Mouse (Mus musculus) forebrain, postnatal 0 days (tissue): ENCODE results near the gene Vipr1. TPM values are rescaled to one million over a fixed set of nuclear protein-coding genes. Genes with fewer than 3 reads are reported as not detected.

Source experiments
- ATAC-seq: fragments of 200-750 bp; cut with Nextera tagmentation; 2 replicates; pipeline ENCODE4 v1.8.0; 2017; ENCODE audit warnings: mild to moderate bottlenecking, moderate library complexity
- DNase-seq: peaks from one replicate; pipeline ENCODE4 v3.0.0-alpha.2; 2015
- H3K27ac ChIP-seq: fragments of 300-500 bp; sonication (generic); 2 replicates; pipeline ENCODE4 v1.5.1; 2014; ENCODE audit warnings: low read depth, mild to moderate bottlenecking, antibody characterized with exemption, low read length, moderate library complexity, mixed read lengths
- H3K27me3 ChIP-seq: fragments of 300-500 bp; sonication (generic); 2 replicates; pipeline ENCODE4 v1.6.1; 2014; ENCODE audit warnings: mild to moderate bottlenecking, low read length, mixed read lengths; ENCODE audit not compliant: insufficient read depth
- H3K36me3 ChIP-seq: fragments of 300-500 bp; sonication (generic); 2 replicates; pipeline ENCODE4 v1.6.1; 2014; ENCODE audit warnings: mild to moderate bottlenecking, moderate library complexity; ENCODE audit not compliant: insufficient read depth
- H3K4me1 ChIP-seq: fragments of 300-500 bp; sonication (generic); 2 replicates; pipeline ENCODE4 v1.6.1; 2014; ENCODE audit warnings: antibody characterized with exemption; ENCODE audit not compliant: insufficient read depth
- H3K4me2 ChIP-seq: fragments of 300-500 bp; sonication (generic); 2 replicates; pipeline ENCODE4 v1.6.1; 2014; ENCODE audit warnings: low read depth, mild to moderate bottlenecking, moderate library complexity
- H3K4me3 ChIP-seq: fragments of 300-500 bp; sonication (generic); 2 replicates; pipeline ENCODE4 v1.5.1; 2014; ENCODE audit warnings: low read depth, low read length, mixed read lengths
- H3K9ac ChIP-seq: fragments of 300-500 bp; sonication (generic); 2 replicates; pipeline ENCODE4 v1.6.1; 2014; ENCODE audit warnings: mild to moderate bottlenecking
- H3K9me3 ChIP-seq: fragments of 300-500 bp; sonication (generic); 2 replicates; pipeline ENCODE4 v1.6.1; 2016; ENCODE audit warnings: low read length
- CTCF ChIP-seq: sonication (generic); IDR thresholded peaks from 2 replicates; pipeline ENCODE4 v1.5.1; 2016; ENCODE audit warnings: antibody characterized with exemption, control low read depth, low read depth
- WGBS: fragments of 180-500 bp; shearing (Covaris S2); extraction: QIAGEN DNeasy Blood & Tissue Kit; methylation state at CpG from one replicate; pipeline ENCODE4 v1.1.7; 2014; 5-methylcytosine and 5-hydroxymethylcytosine counted together
- polyA plus RNA-seq: library from polyadenylated mRNA; unstranded; fragments of >200 nt; fragmentation: Nextera tagmentation; extraction: Ambion mirVana; gene quantifications from 2 replicates; pipeline ENCODE4 v1.2.1, GENCODE M21; 2015
- total RNA-seq: library from RNA; depleted of rRNA; stranded (reverse); fragments of >200 nt; gene quantifications from 2 replicates; pipeline ENCODE4 v1.2.3, GENCODE M21; 2014

The Vipr1 gene
- total and polyA plus RNA-seq, 2 experiments from 2014 or later, result 0.34 to 0.48 TPM

DNA sequence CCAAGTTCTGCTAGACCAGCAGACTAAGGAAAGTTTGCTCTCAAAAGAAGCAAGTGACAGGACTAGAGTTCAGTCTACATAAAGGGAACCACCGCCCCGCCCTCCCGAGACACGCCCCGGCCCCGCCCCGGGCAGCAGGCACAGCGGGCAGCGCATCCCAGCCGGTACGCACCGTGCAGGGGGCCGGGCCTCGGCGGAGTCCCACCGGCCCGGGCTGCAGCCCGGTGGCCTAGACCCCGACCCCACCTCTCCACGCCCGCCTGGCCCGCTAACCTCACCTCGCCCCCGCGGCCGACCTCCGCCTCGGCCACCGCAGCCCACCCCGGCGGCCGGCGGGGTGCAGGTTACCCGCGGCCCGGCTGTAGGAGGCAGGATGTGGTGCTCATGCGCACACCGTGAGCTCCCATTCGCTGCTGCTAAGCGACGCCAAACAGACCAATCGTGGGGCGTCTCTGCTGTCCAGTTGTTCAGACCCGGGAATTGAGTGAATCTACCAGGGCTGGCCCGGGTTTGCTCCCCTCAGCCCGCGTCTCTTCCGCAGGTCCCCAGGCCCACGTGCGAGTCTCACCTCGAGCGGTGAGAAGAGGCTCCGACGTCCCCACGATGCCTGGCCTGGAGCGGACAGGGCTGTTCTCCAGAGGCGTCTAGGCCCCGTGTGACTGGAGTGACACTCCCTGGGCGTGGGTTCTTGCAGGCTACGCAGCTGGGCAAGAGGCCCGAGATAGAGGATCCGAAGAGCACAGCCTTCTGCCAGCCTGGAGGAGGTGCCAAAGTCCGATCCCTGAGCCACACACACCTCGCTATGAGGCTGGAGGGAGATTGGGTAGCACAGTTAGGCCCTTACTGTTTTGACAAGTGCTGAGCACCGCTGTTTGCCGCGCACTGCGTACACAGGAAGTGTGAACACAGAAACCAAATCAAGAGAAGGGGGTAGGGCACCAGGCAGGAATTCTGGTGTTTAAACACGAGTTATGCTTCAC lies 62.4 kb downstream of the Vipr1 start, which contains the start of gene Sec22c:
TSS of gene Sec22c (minus strand) at position 845 of the 980 bp plus-strand sequence.
- H3K4me2 ChIP-seq, result peak within 1 kb of the TSS; percentile 96
- H3K27me3 ChIP-seq, result no peaks in the 10 kb centered on the region
- peaks cover 4% of the 10 kb centered on the region; the same call in 1 of the 2 replicates for H3K36me3 ChIP-seq
- peak within 1 kb of the TSS; percentile 71 for H3K9ac ChIP-seq
- H3K4me3 ChIP-seq, result peak within 1 kb of the TSS; percentile 89
- peak within 1 kb of the TSS; percentile 76 for H3K27ac ChIP-seq
- 1% methylated on average over 56 of the region's 69 CpGs for WGBS
- H3K4me1 ChIP-seq, result peaks cover 17% of the 10 kb centered on the region; the same call in 1 of the 2 replicates
- H3K9me3 ChIP-seq, result no peaks in the 10 kb centered on the region
- peak; percentile 99 for ATAC-seq
- no peak for TF ChIP-seq CTCF
- DNase-seq, result peak; percentile 92

DNA sequence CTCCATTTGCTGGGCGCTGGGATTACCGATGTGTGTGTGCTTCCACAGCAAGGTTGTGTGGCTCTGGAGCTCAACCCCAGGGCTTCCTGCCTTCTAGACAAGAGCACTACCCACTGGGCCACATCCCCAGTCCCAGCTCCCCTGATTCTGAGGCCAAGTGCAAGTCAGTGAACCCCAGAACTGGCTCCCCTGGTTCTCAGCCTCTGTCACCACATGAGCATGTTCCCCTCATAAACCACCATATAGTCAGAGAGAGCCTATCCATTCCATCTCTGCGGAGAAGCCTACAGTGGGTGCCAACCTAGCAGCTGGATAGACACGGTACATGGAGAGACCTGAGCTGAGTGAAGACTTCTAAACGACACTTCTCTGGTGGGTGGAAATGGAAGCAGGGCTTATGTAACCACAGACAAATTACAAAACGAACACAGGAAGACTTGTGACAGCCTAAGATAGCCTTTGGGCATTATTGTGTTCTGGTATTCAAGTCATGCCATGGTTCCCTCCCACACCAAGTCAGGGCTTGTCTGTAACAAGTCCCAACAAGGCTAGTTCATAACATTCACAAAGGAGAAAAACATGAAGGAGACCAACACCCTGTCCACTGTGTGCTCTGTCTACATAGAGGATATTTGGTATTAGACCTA lies 63.6 kb downstream of the Vipr1 start:
- 81% methylated on average over 6 of the region's 6 CpGs for WGBS
- no peak for TF ChIP-seq CTCF
- peaks cover 21% of the 10 kb centered on the region for H3K4me1 ChIP-seq
- H3K4me3 ChIP-seq, result no peak overlapping the region
- H3K36me3 ChIP-seq, result no peaks in the 10 kb centered on the region
- no peaks in the 10 kb centered on the region for H3K27me3 ChIP-seq
- no peak overlapping the region for H3K27ac ChIP-seq
- DNase-seq (no peak), ATAC-seq (no peak)
- no peak overlapping the region for H3K9ac ChIP-seq
- no peak overlapping the region for H3K4me2 ChIP-seq
- no peaks in the 10 kb centered on the region for H3K9me3 ChIP-seq

DNA sequence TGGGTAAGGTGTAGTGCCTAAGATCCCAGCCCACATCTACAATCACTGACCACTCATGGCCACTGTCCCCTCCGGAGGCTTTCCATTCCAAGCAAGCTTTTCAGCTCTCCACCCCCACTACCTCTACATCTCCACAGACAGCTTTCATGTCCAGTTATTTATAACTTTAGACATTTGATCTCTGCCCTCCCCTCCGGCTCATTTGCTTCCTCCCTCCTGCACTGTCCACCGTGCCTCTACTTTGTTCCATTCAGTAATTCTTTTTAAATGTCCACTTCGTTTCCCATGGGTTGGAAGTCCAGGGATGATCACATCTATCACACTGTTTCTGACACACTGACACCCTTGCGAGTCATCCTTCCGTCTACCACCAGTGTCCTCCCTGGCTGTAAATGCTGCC lies 65.3 kb downstream of the Vipr1 start:
- no peak overlapping the region for H3K4me2 ChIP-seq
- no peak overlapping the region for H3K9ac ChIP-seq
- peaks cover 29% of the 10 kb centered on the region for H3K4me1 ChIP-seq
- TF ChIP-seq CTCF, result no peak
- H3K9me3 ChIP-seq, result no peaks in the 10 kb centered on the region
- no peak overlapping the region for H3K27ac ChIP-seq
- peaks cover 8% of the 10 kb centered on the region for H3K36me3 ChIP-seq
- no peak for ATAC-seq
- H3K4me3 ChIP-seq, result no peak overlapping the region
- WGBS, result 75% methylated on average over 6 of the region's 6 CpGs
- no peak for DNase-seq
- H3K27me3 ChIP-seq, result no peaks in the 10 kb centered on the region

DNA sequence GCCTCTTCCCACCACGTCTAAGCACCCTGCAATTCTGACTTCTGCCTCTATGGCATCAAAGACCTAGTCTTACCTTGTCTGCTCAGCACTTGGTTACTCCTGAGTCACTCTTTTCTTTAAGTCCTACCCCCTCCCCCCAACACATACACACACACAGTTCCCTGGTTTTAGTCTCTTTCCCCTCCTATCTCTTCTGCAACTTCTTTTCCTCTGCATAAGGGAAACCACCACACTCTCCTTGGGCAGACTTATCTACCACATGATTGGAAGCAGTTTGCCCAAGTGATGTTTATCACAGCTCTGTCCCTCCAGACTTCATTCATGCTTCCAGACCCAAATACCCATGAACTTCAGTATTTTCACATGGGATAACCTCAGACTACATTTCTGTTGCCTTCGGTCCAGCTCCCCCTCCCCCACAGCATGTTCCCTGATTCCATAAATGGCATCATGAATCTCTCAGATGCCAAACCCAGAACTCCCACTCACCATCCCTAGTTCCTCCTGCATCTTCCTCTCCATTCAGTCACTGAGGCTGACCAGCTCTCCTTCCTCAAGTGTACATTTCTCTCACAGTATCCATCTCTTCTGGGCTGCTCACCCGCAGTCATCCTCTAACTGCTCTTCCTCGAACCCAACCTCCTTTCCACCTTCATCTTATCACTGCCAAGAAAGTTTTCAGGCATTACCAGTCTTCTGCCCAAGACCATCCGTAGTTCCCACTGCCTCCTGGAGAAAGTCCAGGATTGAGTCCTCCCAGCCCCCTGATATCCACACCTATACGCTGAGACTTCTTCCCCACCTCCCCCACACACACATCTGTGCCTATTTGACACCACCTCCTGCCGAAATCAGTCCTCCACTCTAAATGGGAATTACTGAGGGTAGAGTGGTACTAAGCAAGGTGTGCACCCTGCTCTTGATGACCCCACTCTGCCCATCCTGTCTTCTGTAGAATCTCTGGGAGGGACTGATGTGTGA lies 66.3 kb downstream of the Vipr1 start:
- Histone ChIP-seq H3K4me1 (peaks cover 26% of the 10 kb centered on the region), H3K4me3 (no peak overlapping the region), H3K36me3 (peaks cover 12% of the 10 kb centered on the region), H3K27me3 (no peaks in the 10 kb centered on the region), H3K9me3 (no peaks in the 10 kb centered on the region), H3K4me2 (no peak overlapping the region), H3K27ac (no peak overlapping the region), H3K9ac (no peak overlapping the region)
- WGBS, result 73% methylated on average over 7 of the region's 7 CpGs
- ATAC-seq (no peak), DNase-seq (no peak)
- TF ChIP-seq CTCF, result no peak

DNA sequence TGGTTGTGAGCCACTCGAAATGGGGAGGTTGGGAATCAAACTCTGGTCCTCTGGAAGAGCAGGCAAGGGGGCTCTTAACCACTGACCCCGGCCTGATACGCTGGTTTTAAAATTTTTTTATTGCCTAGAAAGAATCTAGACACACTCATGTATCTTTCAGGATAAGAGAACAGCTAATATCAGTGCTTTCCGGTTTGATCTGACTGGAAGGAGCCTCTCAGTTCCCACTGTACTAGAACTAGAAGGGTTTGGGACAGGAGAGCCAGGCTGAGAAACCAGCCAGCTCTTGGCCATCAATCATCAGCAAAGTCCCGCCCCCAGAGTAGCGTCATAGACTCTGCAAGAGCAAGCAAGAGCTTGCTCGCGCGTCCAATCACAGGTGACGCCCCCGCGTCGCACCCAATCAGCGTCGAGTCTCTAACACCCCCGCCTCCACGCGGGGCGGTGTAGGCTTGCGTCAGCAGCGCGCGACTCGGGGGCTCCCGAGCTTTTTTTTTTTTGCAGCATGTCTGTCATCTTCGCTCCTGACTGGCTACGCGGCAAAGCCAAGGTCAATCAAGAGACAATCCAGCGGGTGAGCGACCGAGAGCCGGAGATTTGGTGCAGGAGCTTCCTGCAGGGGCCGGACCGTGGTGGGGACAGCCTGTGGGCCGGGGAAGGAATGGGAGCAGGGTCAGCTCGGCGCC lies 67.5 kb downstream of the Vipr1 start, which contains the start of gene Ss18l2:
TSS of gene Ss18l2 (plus strand) at position 432 of the 686 bp plus-strand sequence.
- Histone ChIP-seq H3K4me2 (peak within 1 kb of the TSS; percentile 67), H3K27ac (peak within 1 kb of the TSS; percentile 92), H3K4me3 (peak within 1 kb of the TSS; percentile 88), H3K9me3 (no peaks in the 10 kb centered on the region), H3K9ac (peak within 1 kb of the TSS; percentile 93), H3K36me3 (peaks cover 12% of the 10 kb centered on the region), H3K27me3 (no peaks in the 10 kb centered on the region), H3K4me1 (peaks cover 19% of the 10 kb centered on the region)
- DNase-seq (peak; percentile 100), ATAC-seq (peak; percentile 99)
- TF ChIP-seq CTCF, result no peak
- WGBS, result 5% methylated on average over 37 of the region's 37 CpGs

DNA sequence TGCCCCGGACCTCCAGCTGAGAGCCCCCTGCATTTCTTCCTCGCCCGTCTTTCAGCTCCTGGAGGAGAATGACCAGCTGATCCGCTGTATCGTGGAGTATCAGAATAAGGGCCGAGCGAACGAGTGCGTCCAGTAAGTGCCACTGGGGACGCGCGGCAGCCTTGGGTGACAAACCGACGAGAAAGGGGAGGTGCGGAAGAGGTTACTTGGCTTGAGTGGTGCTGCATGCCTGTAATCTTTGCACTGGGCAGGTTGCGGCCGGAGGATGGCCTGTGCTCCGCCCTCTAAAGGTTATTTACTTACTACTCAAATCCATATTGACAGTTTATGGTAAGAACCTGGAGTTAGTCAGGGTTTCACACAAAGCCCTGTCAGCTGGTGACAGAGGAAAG lies 68.1 kb downstream of the Vipr1 start:
- Histone ChIP-seq H3K9me3 (no peaks in the 10 kb centered on the region), H3K36me3 (peaks cover 12% of the 10 kb centered on the region), H3K27me3 (no peaks in the 10 kb centered on the region), H3K4me3 (peak overlapping the region; percentile 88), H3K4me1 (peaks cover 13% of the 10 kb centered on the region), H3K27ac (peak overlapping the region; percentile 92), H3K9ac (peak overlapping the region; percentile 93), H3K4me2 (peak overlapping the region; percentile 67)
- no peak for DNase-seq
- WGBS, result under 1% methylated on average over 18 of the region's 18 CpGs
- peak; percentile 13; the same call in 1 of the 2 replicates for ATAC-seq
- no peak for TF ChIP-seq CTCF
